Mouse (Mus musculus): Measurements from ENCODE around the gene Cnep1r1. TPM values are rescaled to one million over a fixed set of nuclear protein-coding genes. Genes with fewer than 3 reads are reported as not detected.

Cnep1r1 gene
- polyA plus RNA-seq, 1 experiment from 2014 or later, result 46.5 TPM

Small RNA genes lying within 50 kb of the gene (microRNA-seq; reads per million reads assigned to microRNA genes)
- 1.4 reads per million for gene Mir7071

Other genes starting within 250 kb of the Cnep1r1 start
- gene Zfp423, start 159.2 kb upstream of the Cnep1r1 start, polyA plus RNA-seq (2015; fragmentation: Nextera tagmentation; extraction: Ambion mirVana), result 36.6 and 41.7 TPM in 2 replicates
- 36.8 and 37.3 TPM in 2 replicates for gene Heatr3, start 19.1 kb downstream of the Cnep1r1 start, polyA plus RNA-seq (2015; fragmentation: Nextera tagmentation; extraction: Ambion mirVana)
- gene Tent4b, start 80.4 kb downstream of the Cnep1r1 start, polyA plus RNA-seq (2015; fragmentation: Nextera tagmentation; extraction: Ambion mirVana), result 9.1 and 9.7 TPM in 2 replicates
- 1.3 and 1.7 TPM in 2 replicates for gene Adcy7, start 153.6 kb downstream of the Cnep1r1 start, polyA plus RNA-seq (2015; fragmentation: Nextera tagmentation; extraction: Ambion mirVana)
- gene Brd7, start 243.4 kb downstream of the Cnep1r1 start, polyA plus RNA-seq (2015; fragmentation: Nextera tagmentation; extraction: Ambion mirVana), result 72.0 and 79.9 TPM in 2 replicates